Mouse (Mus musculus) heart, embryonic 13.5 days (tissue): Measurements from ENCODE around the gene Col5a1. TPM values are rescaled to one million over a fixed set of nuclear protein-coding genes. Genes with fewer than 3 reads are reported as not detected.

Experiments used
- ATAC-seq: fragments of 200-750 bp; cut with Nextera tagmentation; 2 replicates; pipeline ENCODE4 v1.8.0; 2017; ENCODE audit warnings: moderate TSS enrichment; ENCODE audit not compliant: insufficient number of reproducible peaks, low FRiP score, low TSS enrichment; ENCODE audit errors: extremely low read depth
- H3K27ac ChIP-seq: fragments of 300-500 bp; sonication (generic); replicated peaks from 2 replicates; pipeline ENCODE4 v1.5.1; 2015; ENCODE audit warnings: moderate library complexity, mild to moderate bottlenecking, inconsistent platforms
- H3K27me3 ChIP-seq: fragments of 300-500 bp; sonication (generic); replicated peaks from 2 replicates; pipeline ENCODE4 v1.6.1; 2015; ENCODE audit warnings: mild to moderate bottlenecking, inconsistent platforms
- H3K36me3 ChIP-seq: fragments of 300-500 bp; sonication (generic); 2 replicates; pipeline ENCODE4 v1.6.1; 2015; ENCODE audit warnings: mild to moderate bottlenecking, inconsistent platforms
- H3K4me1 ChIP-seq: fragments of 300-500 bp; sonication (generic); 2 replicates; pipeline ENCODE4 v1.6.1; 2015; ENCODE audit warnings: inconsistent platforms
- H3K4me2 ChIP-seq: fragments of 300-500 bp; sonication (generic); 2 replicates; pipeline ENCODE4 v1.6.1; 2015; ENCODE audit warnings: inconsistent platforms, mild to moderate bottlenecking, moderate library complexity
- H3K4me3 ChIP-seq: fragments of 300-500 bp; sonication (generic); 2 replicates; pipeline ENCODE4 v1.5.1; 2015; ENCODE audit warnings: moderate library complexity, mild to moderate bottlenecking, inconsistent platforms
- H3K9ac ChIP-seq: fragments of 300-500 bp; sonication (generic); 2 replicates; pipeline ENCODE4 v1.6.1; 2015; ENCODE audit warnings: inconsistent platforms, mild to moderate bottlenecking, moderate library complexity
- H3K9me3 ChIP-seq: fragments of 300-500 bp; sonication (generic); 2 replicates; pipeline ENCODE4 v1.6.1; 2016; ENCODE audit warnings: inconsistent platforms
- WGBS: fragments of 180-500 bp; shearing (Covaris S2); methylation state at CpG from one replicate; pipeline ENCODE4 v1.1.7; 2015; ENCODE audit warnings: mixed read lengths; 5-methylcytosine and 5-hydroxymethylcytosine counted together
- polyA plus RNA-seq: library from polyadenylated mRNA; unstranded; fragments of >200 nt; fragmentation: Nextera tagmentation; extraction: Ambion mirVana; gene quantifications from 2 replicates; pipeline ENCODE4 v1.2.1, GENCODE M21; 2015

Col5a1 gene
- polyA plus RNA-seq, 1 experiment from 2014 or later, result 48.8 TPM

DNA sequence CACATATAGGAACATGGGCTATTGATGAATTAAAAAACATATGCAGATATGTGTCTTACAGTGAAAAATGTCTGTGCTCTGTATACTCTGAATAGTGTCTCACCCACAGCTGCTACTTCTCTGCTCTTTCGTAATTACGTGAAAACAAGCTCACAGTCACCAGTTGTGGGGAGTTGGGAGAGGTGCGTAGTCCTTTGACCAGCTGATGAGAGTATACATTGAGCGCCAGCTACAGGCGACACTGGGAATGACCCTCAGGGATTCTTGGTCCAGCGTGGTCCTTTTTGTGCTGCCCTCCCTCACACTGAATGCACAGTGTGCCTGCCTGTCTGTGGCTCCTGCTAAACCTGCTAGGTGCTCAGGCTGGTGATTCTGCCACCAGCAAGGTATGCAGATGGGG, 82.9 kb downstream of the Col5a1 start:
- Histone ChIP-seq H3K4me1 (no peaks in the 10 kb centered on the region), H3K36me3 (peaks cover 86% of the 10 kb centered on the region), H3K27ac (no peak overlapping the region), H3K9me3 (no peaks in the 10 kb centered on the region), H3K4me2 (no peak overlapping the region), H3K4me3 (no peak overlapping the region), H3K27me3 (no peaks in the 10 kb centered on the region), H3K9ac (no peak overlapping the region)
- WGBS, result 16% methylated on average over 6 of the region's 6 CpGs
- no peak for ATAC-seq

DNA sequence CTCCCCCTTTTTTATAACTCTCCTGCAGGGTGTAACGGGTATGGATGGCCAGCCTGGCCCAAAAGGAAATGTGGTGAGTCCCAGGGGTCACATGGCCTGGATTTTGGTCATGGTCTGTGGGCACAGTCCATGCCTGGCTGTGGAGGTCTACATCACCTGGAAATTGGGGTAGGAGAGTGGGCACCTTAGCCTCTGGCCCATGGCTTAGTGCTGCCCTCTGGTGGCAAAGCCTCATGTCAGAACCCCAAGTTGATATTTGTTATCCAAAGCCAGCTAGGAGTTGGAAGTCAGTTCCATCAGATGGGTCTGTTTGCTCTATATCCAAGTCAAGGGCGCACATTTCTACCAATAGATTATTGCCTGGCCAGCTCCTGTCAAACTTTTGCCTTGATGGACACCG, 87.6 kb downstream of the Col5a1 start:
- Histone ChIP-seq H3K27me3 (no peaks in the 10 kb centered on the region), H3K9me3 (no peaks in the 10 kb centered on the region), H3K4me2 (no peak overlapping the region), H3K4me1 (peaks cover 13% of the 10 kb centered on the region; the same call in 1 of the 2 replicates), H3K36me3 (peaks cover 72% of the 10 kb centered on the region), H3K27ac (no peak overlapping the region), H3K9ac (0 out of 2 replicates have a peak overlapping the region, but pooled peaks have one; percentile 5), H3K4me3 (no peak overlapping the region)
- ATAC-seq, result no peak
- WGBS, result 57% methylated on average over 3 of the region's 3 CpGs

DNA sequence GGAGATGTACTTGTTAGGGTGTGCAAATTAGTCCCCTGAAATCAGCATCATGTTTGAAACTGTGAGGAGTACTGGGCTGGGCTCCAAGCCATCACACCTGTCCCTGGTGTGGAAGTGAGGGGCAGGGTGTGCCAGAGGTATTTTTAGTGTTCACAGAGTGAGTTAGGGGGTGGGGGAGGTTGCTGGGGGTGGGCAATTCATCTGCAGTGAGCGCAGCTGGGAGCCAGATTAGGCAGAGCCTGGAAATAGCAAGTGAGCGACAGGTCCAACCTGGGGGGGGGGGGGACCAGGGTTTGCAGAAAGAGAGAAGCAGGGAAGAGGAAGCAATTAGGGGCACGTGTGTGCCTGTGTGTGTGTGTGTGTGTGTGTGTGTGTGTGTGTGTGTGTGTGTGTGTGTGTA, 89.6 kb downstream of the Col5a1 start:
- ATAC-seq, result no peak
- no peak overlapping the region for H3K4me2 ChIP-seq
- peaks cover 13% of the 10 kb centered on the region; the same call in 1 of the 2 replicates for H3K4me1 ChIP-seq
- no peak overlapping the region for H3K9ac ChIP-seq
- peaks cover 76% of the 10 kb centered on the region for H3K36me3 ChIP-seq
- no peak overlapping the region for H3K4me3 ChIP-seq
- H3K27me3 ChIP-seq, result no peaks in the 10 kb centered on the region
- H3K9me3 ChIP-seq, result no peaks in the 10 kb centered on the region
- no peak overlapping the region; the same call in 1 of the 2 replicates for H3K27ac ChIP-seq
- 18% methylated on average over 3 of the region's 3 CpGs for WGBS

DNA sequence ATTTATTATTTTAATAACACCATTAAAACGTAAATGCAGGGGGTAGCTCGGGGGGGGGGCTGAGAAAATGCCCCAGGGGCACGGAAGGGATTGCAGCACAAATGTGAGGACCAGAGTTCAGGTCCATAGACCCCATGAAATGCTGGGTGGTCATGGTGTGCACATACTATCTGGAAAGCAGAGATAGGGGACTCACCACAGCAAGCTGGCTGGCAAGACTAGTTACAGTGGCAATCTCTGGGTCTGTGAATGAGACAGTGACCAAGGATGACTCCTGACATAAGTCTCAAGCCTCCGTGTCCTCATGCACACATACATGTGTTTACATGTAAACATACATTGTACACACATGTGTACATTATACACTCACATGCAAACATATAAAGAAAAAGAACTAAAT, 90.3 kb downstream of the Col5a1 start:
- peaks cover 78% of the 10 kb centered on the region for H3K36me3 ChIP-seq
- 72% methylated on average over 4 of the region's 4 CpGs for WGBS
- H3K9ac ChIP-seq, result no peak overlapping the region

DNA sequence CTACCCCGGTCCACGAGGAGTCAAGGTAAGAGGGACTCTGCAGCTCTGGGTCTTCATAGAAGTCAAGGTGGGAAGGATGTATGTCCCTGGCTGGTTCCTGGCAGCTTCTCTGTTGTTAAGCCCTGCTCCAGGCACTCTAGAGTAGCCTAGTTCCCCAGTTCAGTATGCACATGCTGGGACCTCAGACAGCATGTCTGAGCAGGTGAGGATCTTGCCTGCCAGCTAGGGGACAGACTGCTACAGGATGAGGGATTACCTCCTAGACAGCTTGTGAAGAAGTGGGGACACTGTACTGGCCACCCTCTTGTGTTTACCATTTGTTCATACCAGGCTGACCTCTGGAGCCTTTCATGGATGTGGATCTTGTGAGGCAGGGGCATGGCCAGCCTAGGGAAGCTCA, 94.8 kb downstream of the Col5a1 start:
- WGBS, result 96% methylated on average over 2 of the region's 2 CpGs
- H3K4me1 ChIP-seq, result peaks cover 14% of the 10 kb centered on the region
- no peak overlapping the region; the same call in 1 of the 2 replicates for H3K4me2 ChIP-seq
- no peak overlapping the region; the same call in 1 of the 2 replicates for H3K9ac ChIP-seq
- H3K9me3 ChIP-seq, result no peaks in the 10 kb centered on the region
- no peak overlapping the region for H3K4me3 ChIP-seq
- H3K36me3 ChIP-seq, result peaks cover 71% of the 10 kb centered on the region
- H3K27ac ChIP-seq, result no peak overlapping the region
- H3K27me3 ChIP-seq, result no peaks in the 10 kb centered on the region
- ATAC-seq, result no peak

More for the DNA sequence above, 90.3 kb downstream of the Col5a1 start:
- Histone ChIP-seq H3K27ac (no peak overlapping the region), H3K4me3 (no peak overlapping the region), H3K4me1 (peaks cover 19% of the 10 kb centered on the region), H3K4me2 (no peak overlapping the region), H3K27me3 (no peaks in the 10 kb centered on the region), H3K9me3 (no peaks in the 10 kb centered on the region)
- no peak for ATAC-seq

DNA sequence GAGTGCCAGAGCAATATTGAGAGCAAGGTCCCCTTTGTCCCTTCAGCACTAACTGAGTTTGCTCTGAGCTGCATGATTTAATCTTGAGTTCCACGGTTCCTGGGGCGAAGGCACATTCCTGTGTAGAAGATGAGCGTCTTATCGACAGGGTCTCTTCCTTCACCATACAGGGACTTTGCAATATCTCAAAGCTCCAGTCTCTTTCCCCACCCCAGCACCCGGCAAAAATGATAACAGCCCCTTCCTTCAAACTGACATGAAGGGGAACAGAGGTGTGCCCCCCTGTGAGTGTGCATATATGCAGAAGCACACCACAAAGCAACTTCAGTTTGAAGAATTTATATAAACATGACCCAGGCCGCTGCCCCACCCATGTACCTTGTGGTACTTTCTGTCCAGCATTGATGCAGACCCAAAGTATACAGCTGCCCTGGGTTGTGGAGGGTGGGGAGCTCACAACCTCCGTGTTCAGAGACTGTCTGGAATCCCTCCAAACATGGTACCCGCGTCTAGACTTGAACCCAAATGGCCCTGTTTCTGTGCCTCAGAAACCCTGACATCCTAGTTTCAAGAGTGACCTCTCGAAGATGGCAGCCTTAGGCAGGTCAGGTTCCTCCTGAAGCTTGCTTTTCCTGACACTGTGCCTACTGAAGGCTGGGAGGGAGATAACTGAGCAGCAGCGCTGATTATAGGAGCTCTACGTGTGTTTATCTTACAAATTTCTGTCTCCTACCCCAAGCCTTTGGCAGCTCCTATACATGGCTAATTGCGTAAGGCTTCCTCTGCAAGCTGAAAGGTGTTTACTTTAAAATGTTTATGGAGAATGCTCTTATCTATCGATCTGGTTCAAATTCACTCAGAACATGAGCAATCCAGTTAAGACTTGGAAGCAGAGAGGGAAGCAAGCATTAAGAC, 95.7 kb downstream of the Col5a1 start:
- WGBS, result 56% methylated on average over 14 of the region's 14 CpGs
- no peak overlapping the region for H3K27ac ChIP-seq
- ATAC-seq, result no peak

DNA sequence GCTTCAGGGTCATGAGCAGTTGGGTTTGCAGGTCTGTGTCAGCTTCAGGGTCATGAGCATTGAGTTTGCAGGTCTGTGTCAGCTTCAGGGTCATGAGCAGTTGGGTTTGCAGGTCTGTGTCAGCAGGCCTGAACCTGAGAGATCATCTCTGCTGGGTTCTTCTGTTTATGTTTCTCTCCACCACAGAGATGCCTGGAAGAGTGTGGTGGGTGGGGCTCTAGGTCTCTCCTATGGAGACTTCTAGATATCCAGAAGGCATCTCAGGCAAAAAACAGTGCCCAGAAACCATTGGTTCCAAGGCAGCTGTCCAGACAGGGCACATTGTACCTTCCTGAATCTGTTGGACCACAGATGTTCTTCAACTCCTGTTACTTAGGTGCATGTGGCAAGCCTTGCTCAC, 96.9 kb downstream of the Col5a1 start:
- Histone ChIP-seq H3K4me2 (no peak overlapping the region), H3K9ac (no peak overlapping the region), H3K4me1 (peaks cover 8% of the 10 kb centered on the region), H3K9me3 (no peaks in the 10 kb centered on the region), H3K27me3 (no peaks in the 10 kb centered on the region), H3K4me3 (no peak overlapping the region), H3K27ac (no peak overlapping the region), H3K36me3 (peaks cover 76% of the 10 kb centered on the region)
- ATAC-seq, result no peak

More for the DNA sequence above, 95.7 kb downstream of the Col5a1 start:
- Histone ChIP-seq H3K27me3 (no peaks in the 10 kb centered on the region), H3K9me3 (no peaks in the 10 kb centered on the region), H3K36me3 (peaks cover 74% of the 10 kb centered on the region), H3K4me3 (no peak overlapping the region), H3K4me1 (peaks cover 8% of the 10 kb centered on the region), H3K9ac (no peak overlapping the region), H3K4me2 (no peak overlapping the region; the same call in 1 of the 2 replicates)

DNA sequence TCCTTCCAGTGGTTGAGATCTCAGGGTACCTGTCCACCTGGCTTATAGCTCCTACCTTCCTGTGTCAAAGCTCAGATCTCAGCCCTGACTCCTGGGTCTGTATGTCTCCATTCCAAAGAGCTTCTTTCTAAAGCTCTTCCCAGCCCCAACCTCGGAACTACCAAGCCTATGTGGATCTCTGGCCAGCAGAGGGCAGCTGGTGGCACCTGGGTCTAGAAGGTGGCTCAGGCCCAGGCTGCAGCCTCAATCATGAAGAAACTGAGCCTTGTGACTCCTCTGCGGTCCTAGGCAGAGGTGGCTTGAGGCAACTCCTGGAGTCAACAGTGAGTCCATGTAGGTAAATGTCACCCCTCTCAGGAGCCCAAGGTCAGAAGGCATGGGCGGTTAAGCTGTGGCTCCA, 97.7 kb downstream of the Col5a1 start:
- 57% methylated on average over 3 of the region's 3 CpGs for WGBS
- H3K9ac ChIP-seq, result no peak overlapping the region
- H3K36me3 ChIP-seq, result peaks cover 84% of the 10 kb centered on the region
- H3K4me3 ChIP-seq, result no peak overlapping the region
- peaks cover 8% of the 10 kb centered on the region for H3K4me1 ChIP-seq
- H3K4me2 ChIP-seq, result no peak overlapping the region
- no peak overlapping the region for H3K27ac ChIP-seq
- H3K27me3 ChIP-seq, result no peaks in the 10 kb centered on the region
- no peaks in the 10 kb centered on the region for H3K9me3 ChIP-seq
- ATAC-seq, result no peak

DNA sequence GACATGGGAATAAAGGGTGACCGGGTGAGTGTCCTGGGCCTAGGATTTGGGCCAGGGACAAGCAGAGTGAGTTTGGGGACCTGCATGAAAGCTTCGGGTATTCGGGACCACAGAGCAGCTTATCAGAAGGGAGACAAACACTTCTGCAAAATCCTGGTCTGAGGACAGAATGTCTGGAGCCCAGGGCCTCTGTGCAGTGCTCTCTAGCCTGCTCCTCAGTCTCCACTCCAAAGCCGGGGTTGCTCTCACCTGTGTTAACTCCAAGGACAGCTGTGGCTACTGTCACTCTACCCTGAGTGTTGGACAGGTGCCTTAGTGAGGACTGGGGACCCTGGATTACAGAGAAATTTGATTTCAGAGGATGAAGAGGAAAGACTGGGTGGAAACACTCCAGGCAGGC, 100.5 kb downstream of the Col5a1 start:
- H3K9me3 ChIP-seq, result no peaks in the 10 kb centered on the region
- no peak overlapping the region for H3K4me2 ChIP-seq
- no peak overlapping the region for H3K27ac ChIP-seq
- H3K9ac ChIP-seq, result no peak overlapping the region
- no peaks in the 10 kb centered on the region for H3K27me3 ChIP-seq
- no peak overlapping the region for H3K4me3 ChIP-seq
- no peaks in the 10 kb centered on the region; the same call in 1 of the 2 replicates for H3K4me1 ChIP-seq
- peaks cover 84% of the 10 kb centered on the region for H3K36me3 ChIP-seq
- 74% methylated on average over 4 of the region's 4 CpGs for WGBS
- ATAC-seq, result no peak

DNA sequence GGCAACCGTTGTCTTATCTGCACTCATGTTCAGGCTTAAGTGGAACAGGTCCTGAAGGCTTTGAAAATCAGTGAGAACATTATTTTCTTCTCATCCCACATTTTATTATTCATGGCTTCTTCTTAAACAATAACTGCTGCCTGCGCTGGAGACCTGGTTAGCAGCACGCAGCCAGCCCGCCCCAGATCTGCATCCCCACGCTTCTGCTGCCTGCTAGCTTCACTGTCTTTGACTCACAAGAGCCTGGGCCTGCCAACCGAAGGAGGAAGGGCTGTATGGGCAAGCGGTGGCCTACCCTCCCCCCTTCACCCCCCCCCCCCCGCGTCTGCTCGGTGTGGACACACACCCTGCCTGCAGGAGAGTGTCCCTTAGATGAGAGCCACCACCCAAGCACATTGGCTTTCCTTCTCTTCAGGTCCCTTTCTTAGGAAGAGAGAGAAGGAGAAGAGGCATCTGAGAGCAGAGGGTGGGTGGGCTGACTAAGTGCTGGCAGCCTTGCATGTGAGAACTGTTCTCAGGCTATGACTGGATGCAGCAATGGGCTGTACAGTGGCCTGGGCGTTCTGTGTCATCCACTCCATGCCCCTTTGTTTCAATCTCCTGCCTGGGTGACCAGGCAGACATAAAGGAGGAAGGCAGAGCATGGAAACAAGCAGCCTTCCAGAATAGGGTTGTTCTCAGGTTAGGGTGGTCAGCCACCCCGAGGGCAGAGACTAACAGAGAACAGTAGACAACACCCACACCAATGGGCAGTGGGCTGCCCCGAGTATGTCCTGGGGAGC, 104.4 kb downstream of the Col5a1 start:
- no peak overlapping the region for H3K4me3 ChIP-seq
- no peak overlapping the region for H3K27ac ChIP-seq
- H3K36me3 ChIP-seq, result peaks cover 91% of the 10 kb centered on the region
- ATAC-seq, result no peak
- H3K4me2 ChIP-seq, result no peak overlapping the region
- 80% methylated on average over 11 of the region's 13 CpGs for WGBS
- no peaks in the 10 kb centered on the region for H3K9me3 ChIP-seq
- H3K27me3 ChIP-seq, result no peaks in the 10 kb centered on the region
- no peak overlapping the region for H3K9ac ChIP-seq
- peaks cover 6% of the 10 kb centered on the region for H3K4me1 ChIP-seq

DNA sequence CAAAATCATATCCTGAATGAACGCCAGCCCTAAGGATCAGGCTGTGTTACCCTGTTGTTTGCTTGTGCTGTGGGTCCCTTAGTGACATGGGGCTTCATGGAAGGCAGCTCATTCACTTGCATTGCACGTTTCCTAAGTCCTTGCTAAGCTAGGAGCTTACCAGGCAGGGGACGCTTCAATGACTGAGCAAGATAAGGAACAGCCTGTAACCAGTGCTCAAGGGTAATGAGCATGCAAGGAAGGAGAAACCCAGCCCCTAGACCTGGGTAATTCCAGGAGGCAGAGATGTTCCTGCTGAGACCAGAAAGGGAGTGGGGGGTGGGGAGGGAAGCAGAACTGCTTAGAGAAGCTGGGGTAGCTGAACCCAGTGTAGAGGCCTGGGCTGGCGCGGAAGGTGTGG, 107.2 kb downstream of the Col5a1 start:
- no peak for ATAC-seq
- peaks cover 92% of the 10 kb centered on the region for H3K36me3 ChIP-seq
- 58% methylated on average over 5 of the region's 5 CpGs for WGBS

More for the DNA sequence above, 107.2 kb downstream of the Col5a1 start:
- Histone ChIP-seq H3K4me2 (no peak overlapping the region), H3K27me3 (no peaks in the 10 kb centered on the region), H3K4me1 (peaks cover 6% of the 10 kb centered on the region), H3K9me3 (no peaks in the 10 kb centered on the region), H3K4me3 (no peak overlapping the region), H3K9ac (no peak overlapping the region), H3K27ac (no peak overlapping the region)
